Mouse (Mus musculus) E14TG2a.4 (cell line): ENCODE results near the gene Git1.
A peak's percentile ranks its signal among the peaks of the same experiment; 100 is the strongest.

Experiments
- H3K27me3 ChIP-seq: 2 replicates; pipeline ENCODE4 v1.6.1; 2014; ENCODE audit warnings: low read length, control low read depth; ENCODE audit not compliant: insufficient read depth
- H3K36me3 ChIP-seq: 2 replicates; pipeline ENCODE4 v1.6.1; 2014; ENCODE audit warnings: low read length, control low read depth; ENCODE audit not compliant: insufficient read depth
- H3K4me1 ChIP-seq: replicated peaks from 2 replicates; pipeline ENCODE4 v1.6.1; 2014; ENCODE audit warnings: low read depth, low read length, control low read depth
- H3K4me3 ChIP-seq: replicated peaks from 2 replicates; pipeline ENCODE4 v1.5.1; 2014; ENCODE audit warnings: mild to moderate bottlenecking, low read length
- H3K9me3 ChIP-seq: 2 replicates; pipeline ENCODE4 v1.6.1; 2014; ENCODE audit warnings: low read length, control low read depth
- CTCF ChIP-seq: conservative IDR thresholded peaks from 2 replicates; pipeline ENCODE4 v1.5.1; 2014; ENCODE audit warnings: low read length
- NANOG ChIP-seq: IDR thresholded peaks from 2 replicates; pipeline ENCODE4 v1.6.1; 2014; ENCODE audit warnings: borderline replicate concordance, low read length, mixed read lengths
- POU5F1 ChIP-seq: IDR thresholded peaks from 2 replicates; pipeline ENCODE4 v1.6.1; 2014; ENCODE audit warnings: low read length, borderline replicate concordance

The Git1 gene

GRCm38 (mm10) chr11:77461856-77462255 lies 31.5 kb upstream of the Git1 start:
- TF ChIP-seq NANOG (no peak), POU5F1 (no peak), CTCF (no peak)

GRCm38 (mm10) chr11:77462283-77463100 lies 30.9 kb upstream of the Git1 start, which contains the start of gene Coro6:
Gene Coro6, plus strand, starts transcription at chr11:77462411.
- Histone ChIP-seq H3K36me3 (no peaks in the 10 kb centered on the region), H3K9me3 (no peaks in the 10 kb centered on the region), H3K27me3 (peaks cover 84% of the 10 kb centered on the region), H3K4me3 (peak within 1 kb of the TSS; percentile 82), H3K4me1 (peaks cover 57% of the 10 kb centered on the region)
- TF ChIP-seq POU5F1 (no peak), CTCF (no peak), NANOG (no peak)

More at GRCm38 (mm10) chr11:77461856-77462255, 31.5 kb upstream of the Git1 start:
- peak overlapping the region; percentile 82 for H3K4me3 ChIP-seq
- H3K36me3 ChIP-seq, result no peaks in the 10 kb centered on the region
- peaks cover 54% of the 10 kb centered on the region for H3K4me1 ChIP-seq
- H3K27me3 ChIP-seq, result peaks cover 79% of the 10 kb centered on the region
- no peaks in the 10 kb centered on the region for H3K9me3 ChIP-seq

GRCm38 (mm10) chr11:77463101-77463445 lies 30.3 kb upstream of the Git1 start:
- Histone ChIP-seq H3K27me3 (peaks cover 87% of the 10 kb centered on the region), H3K36me3 (no peaks in the 10 kb centered on the region)
- no peak for TF ChIP-seq POU5F1
- no peak for TF ChIP-seq NANOG
- TF ChIP-seq CTCF, result no peak

GRCm38 (mm10) chr11:77463786-77464185 lies 29.6 kb upstream of the Git1 start:
- TF ChIP-seq POU5F1, result no peak
- TF ChIP-seq NANOG, result no peak
- no peak for TF ChIP-seq CTCF

More at GRCm38 (mm10) chr11:77463101-77463445, 30.3 kb upstream of the Git1 start:
- H3K9me3 ChIP-seq, result no peaks in the 10 kb centered on the region
- H3K4me1 ChIP-seq, result peaks cover 62% of the 10 kb centered on the region
- H3K4me3 ChIP-seq, result peak overlapping the region; percentile 82

GRCm38 (mm10) chr11:77464684-77465083 lies 28.7 kb upstream of the Git1 start:
- no peaks in the 10 kb centered on the region for H3K36me3 ChIP-seq
- H3K9me3 ChIP-seq, result no peaks in the 10 kb centered on the region
- H3K4me3 ChIP-seq, result no peak overlapping the region
- peaks cover 98% of the 10 kb centered on the region for H3K27me3 ChIP-seq
- H3K4me1 ChIP-seq, result peaks cover 72% of the 10 kb centered on the region
- TF ChIP-seq NANOG, result no peak
- no peak for TF ChIP-seq CTCF

More at GRCm38 (mm10) chr11:77463786-77464185, 29.6 kb upstream of the Git1 start:
- Histone ChIP-seq H3K36me3 (no peaks in the 10 kb centered on the region), H3K4me1 (peaks cover 63% of the 10 kb centered on the region), H3K27me3 (peaks cover 94% of the 10 kb centered on the region), H3K4me3 (no peak overlapping the region), H3K9me3 (no peaks in the 10 kb centered on the region)

GRCm38 (mm10) chr11:77465111-77465510 lies 28.3 kb upstream of the Git1 start:
- H3K36me3 ChIP-seq, result no peaks in the 10 kb centered on the region
- H3K4me3 ChIP-seq, result no peak overlapping the region
- H3K27me3 ChIP-seq, result peaks cover 99% of the 10 kb centered on the region
- TF ChIP-seq CTCF (no peak), NANOG (no peak; the same call in 1 of the 2 replicates), POU5F1 (no peak)
- no peaks in the 10 kb centered on the region for H3K9me3 ChIP-seq
- peaks cover 73% of the 10 kb centered on the region for H3K4me1 ChIP-seq

- no peaks in the 10 kb centered on the region for H3K36me3 ChIP-seq
- TF ChIP-seq NANOG (no peak), CTCF (no peak), POU5F1 (no peak)
- H3K9me3 ChIP-seq, result no peaks in the 10 kb centered on the region
- H3K27me3 ChIP-seq, result peaks cover 99% of the 10 kb centered on the region
- H3K4me1 ChIP-seq, result peaks cover 82% of the 10 kb centered on the region
- peak overlapping the region; percentile 68 for H3K4me3 ChIP-seq
Observed at GRCm38 (mm10) chr11:77466544-77466943, 26.8 kb upstream of the Git1 start.

GRCm38 (mm10) chr11:77467157-77467556 lies 26.2 kb upstream of the Git1 start:
- H3K4me3 ChIP-seq, result peak overlapping the region; percentile 68
- no peaks in the 10 kb centered on the region for H3K9me3 ChIP-seq
- peaks cover 82% of the 10 kb centered on the region for H3K4me1 ChIP-seq
- TF ChIP-seq POU5F1 (no peak), NANOG (no peak), CTCF (no peak)
- no peaks in the 10 kb centered on the region for H3K36me3 ChIP-seq
- H3K27me3 ChIP-seq, result peaks cover 99% of the 10 kb centered on the region

GRCm38 (mm10) chr11:77467784-77468183 lies 25.6 kb upstream of the Git1 start:
- no peaks in the 10 kb centered on the region for H3K9me3 ChIP-seq
- no peaks in the 10 kb centered on the region for H3K36me3 ChIP-seq
- TF ChIP-seq POU5F1 (no peak), CTCF (peak; percentile 79), NANOG (no peak)
- H3K4me1 ChIP-seq, result peaks cover 86% of the 10 kb centered on the region
- peaks cover 99% of the 10 kb centered on the region for H3K27me3 ChIP-seq
- peak overlapping the region; percentile 64 for H3K4me3 ChIP-seq
